Mouse (Mus musculus) stomach, postnatal 0 days (tissue): ENCODE measurements around the gene Tnrc6b. TPM values are rescaled to one million over a fixed set of nuclear protein-coding genes. Genes with fewer than 3 reads are reported as not detected.
A peak's percentile ranks its signal among the peaks of the same experiment; 100 is the strongest.

ENCODE experiments used
- ATAC-seq: fragments of 200-750 bp; cut with Nextera tagmentation; 2 replicates; pipeline ENCODE4 v1.8.0; 2017; ENCODE audit not compliant: low FRiP score, low TSS enrichment
- DNase-seq: peaks from one replicate; pipeline ENCODE4 v3.0.0-alpha.2; 2016; ENCODE audit warnings: low spot score
- H3K27ac ChIP-seq: fragments of 300-500 bp; sonication (generic); replicated peaks from 2 replicates; pipeline ENCODE4 v1.5.1; 2014; ENCODE audit warnings: mild to moderate bottlenecking, control low read depth
- H3K27me3 ChIP-seq: fragments of 300-500 bp; sonication (generic); 2 replicates; pipeline ENCODE4 v1.6.1; 2014; ENCODE audit warnings: low read length; ENCODE audit not compliant: control insufficient read depth, insufficient read depth
- H3K36me3 ChIP-seq: fragments of 300-500 bp; sonication (generic); 2 replicates; pipeline ENCODE4 v1.6.1; 2014; ENCODE audit warnings: low read length, mixed read lengths; ENCODE audit not compliant: control insufficient read depth, insufficient read depth
- H3K4me1 ChIP-seq: fragments of 300-500 bp; sonication (generic); replicated peaks from 2 replicates; pipeline ENCODE4 v1.6.1; 2014; ENCODE audit warnings: antibody characterized with exemption; ENCODE audit not compliant: control insufficient read depth, insufficient read depth
- H3K4me2 ChIP-seq: fragments of 300-500 bp; sonication (generic); replicated peaks from 2 replicates; pipeline ENCODE4 v1.6.1; 2014; ENCODE audit warnings: low read depth, mild to moderate bottlenecking, control low read depth, moderate library complexity
- H3K4me3 ChIP-seq: fragments of 300-500 bp; sonication (generic); 2 replicates; pipeline ENCODE4 v1.5.1; 2014; ENCODE audit warnings: low read depth, low read length, control low read depth
- H3K9ac ChIP-seq: fragments of 300-500 bp; sonication (generic); 2 replicates; pipeline ENCODE4 v1.6.1; 2014; ENCODE audit warnings: mild to moderate bottlenecking, low read length, control low read depth, mixed read lengths
- H3K9me3 ChIP-seq: fragments of 300-500 bp; sonication (generic); 2 replicates; pipeline ENCODE4 v1.6.1; 2016; ENCODE audit warnings: low read length; ENCODE audit not compliant: control insufficient read depth
- CTCF ChIP-seq: IDR thresholded peaks from 2 replicates; pipeline ENCODE4 v1.5.1; 2016; ENCODE audit warnings: antibody characterized with exemption, low read depth, mild to moderate bottlenecking, moderate library complexity
- EP300 ChIP-seq: optimal IDR thresholded peaks from 2 replicates; pipeline ENCODE3; 2016; ENCODE audit warnings: antibody characterized with exemption
- WGBS: fragments of 180-500 bp; shearing (Covaris S2); extraction: QIAGEN DNeasy Blood & Tissue Kit; methylation state at CpG from one replicate; pipeline ENCODE4 v1.1.7; 2014; 5-methylcytosine and 5-hydroxymethylcytosine counted together
- polyA plus RNA-seq: library from polyadenylated mRNA; unstranded; fragments of >200 nt; fragmentation: Nextera tagmentation; extraction: Ambion mirVana; gene quantifications from 2 replicates; pipeline ENCODE4 v1.2.1, GENCODE M21; 2015

Gene Tnrc6b
- polyA plus RNA-seq, 1 experiment from 2014 or later: 8.5 TPM

- ATAC-seq: no peak
Measured at GRCm38 (mm10) chr15:80694125-80694910, 16.8 kb upstream of the Tnrc6b start.

GRCm38 (mm10) chr15:80697564-80697963, 13.5 kb upstream of the Tnrc6b start:
- H3K36me3 ChIP-seq: no peaks in the 10 kb centered on the region; the same call in 1 of the 2 replicates
- TF ChIP-seq EP300: no peak
- TF ChIP-seq CTCF: no peak
- DNase-seq (no peak), ATAC-seq (no peak)
- 40% methylated on average over 5 of the region's 5 CpGs for WGBS
- no peak overlapping the region for H3K9ac ChIP-seq
- H3K4me2 ChIP-seq: no peak overlapping the region
- H3K27ac ChIP-seq: no peak overlapping the region
- H3K4me3 ChIP-seq: no peak overlapping the region
- H3K4me1 ChIP-seq: 0 out of 2 replicates have a peak, but pooled peaks cover 3% of the 10 kb centered on the region
- no peaks in the 10 kb centered on the region for H3K27me3 ChIP-seq
- H3K9me3 ChIP-seq: no peaks in the 10 kb centered on the region

More at GRCm38 (mm10) chr15:80694125-80694910, 16.8 kb upstream of the Tnrc6b start:
- H3K4me2 ChIP-seq: no peak overlapping the region
- H3K36me3 ChIP-seq: no peaks in the 10 kb centered on the region
- H3K27ac ChIP-seq: no peak overlapping the region
- H3K4me1 ChIP-seq: 0 out of 2 replicates have a peak, but pooled peaks cover 3% of the 10 kb centered on the region
- no peak overlapping the region for H3K4me3 ChIP-seq
- peak; percentile 66 for DNase-seq
- no peaks in the 10 kb centered on the region for H3K27me3 ChIP-seq
- TF ChIP-seq EP300 (no peak), CTCF (peak; percentile 88)
- no peak overlapping the region; the same call in 1 of the 2 replicates for H3K9ac ChIP-seq
- H3K9me3 ChIP-seq: no peaks in the 10 kb centered on the region
- WGBS: 28% methylated on average over 11 of the region's 11 CpGs

DNA sequence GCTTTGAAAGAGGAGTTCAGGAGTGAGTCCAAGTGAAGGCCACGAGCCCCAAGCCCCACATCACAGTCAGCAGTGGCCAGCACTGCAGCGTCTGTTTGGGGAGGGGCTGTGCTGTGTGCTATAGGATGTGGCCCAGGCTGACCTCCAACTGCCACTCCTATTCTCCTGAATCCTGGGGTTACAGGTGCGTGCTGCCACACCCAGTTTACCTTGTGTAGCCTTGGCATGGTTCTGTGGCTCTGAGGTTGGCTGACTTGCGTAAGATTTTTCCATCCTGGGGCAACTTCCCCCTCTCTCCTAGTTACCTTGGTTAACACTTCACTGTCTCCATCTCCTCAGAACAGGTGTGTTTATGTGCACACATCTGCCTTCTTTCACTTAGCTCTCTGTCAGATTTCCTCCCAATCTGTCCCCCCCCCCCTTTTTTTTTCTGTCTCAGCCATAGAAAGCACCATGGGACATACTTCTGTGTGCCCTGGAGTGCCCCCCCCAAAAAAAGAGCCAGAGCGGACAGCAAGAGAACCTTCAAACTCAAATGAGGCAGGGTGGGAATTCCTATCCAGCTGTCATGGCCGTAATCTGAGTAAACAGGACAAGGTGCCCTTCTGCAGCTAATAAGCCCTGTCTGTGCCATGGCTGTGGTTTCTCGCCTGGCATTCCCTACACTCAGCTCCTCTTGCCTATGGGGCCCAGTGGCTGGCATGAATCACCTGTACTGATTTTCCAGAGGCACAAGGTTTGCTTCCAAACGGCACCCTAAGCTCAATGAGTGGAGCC, 9.4 kb upstream of the Tnrc6b start:
- peak; percentile 66 for DNase-seq

GRCm38 (mm10) chr15:80702910-80703309, 8.2 kb upstream of the Tnrc6b start:
- H3K4me3 ChIP-seq: no peak overlapping the region
- no peak for TF ChIP-seq EP300
- no peak for TF ChIP-seq CTCF
- peaks cover 4% of the 10 kb centered on the region; the same call in 1 of the 2 replicates for H3K4me1 ChIP-seq
- ATAC-seq (no peak), DNase-seq (no peak)
- no peaks in the 10 kb centered on the region; the same call in 1 of the 2 replicates for H3K36me3 ChIP-seq
- H3K9me3 ChIP-seq: no peaks in the 10 kb centered on the region
- no peak overlapping the region for H3K4me2 ChIP-seq
- no peaks in the 10 kb centered on the region for H3K27me3 ChIP-seq
- H3K27ac ChIP-seq: no peak overlapping the region
- no peak overlapping the region for H3K9ac ChIP-seq
- WGBS: 67% methylated on average over 5 of the region's 5 CpGs

More for the DNA sequence above, 9.4 kb upstream of the Tnrc6b start:
- no peak for TF ChIP-seq CTCF
- TF ChIP-seq EP300: no peak
- Histone ChIP-seq H3K27me3 (no peaks in the 10 kb centered on the region), H3K4me1 (no peaks in the 10 kb centered on the region; the same call in 1 of the 2 replicates), H3K4me2 (no peak overlapping the region), H3K27ac (no peak overlapping the region), H3K9ac (no peak overlapping the region), H3K4me3 (no peak overlapping the region), H3K36me3 (no peaks in the 10 kb centered on the region; the same call in 1 of the 2 replicates), H3K9me3 (no peaks in the 10 kb centered on the region)
- WGBS: 51% methylated on average over 8 of the region's 8 CpGs
- ATAC-seq: peak; percentile 73

GRCm38 (mm10) chr15:80703495-80703894, 7.6 kb upstream of the Tnrc6b start:
- Histone ChIP-seq H3K27me3 (no peaks in the 10 kb centered on the region), H3K4me1 (peaks cover 4% of the 10 kb centered on the region; the same call in 1 of the 2 replicates), H3K27ac (no peak overlapping the region), H3K9me3 (no peaks in the 10 kb centered on the region), H3K4me2 (no peak overlapping the region), H3K9ac (no peak overlapping the region), H3K36me3 (no peaks in the 10 kb centered on the region; the same call in 1 of the 2 replicates), H3K4me3 (no peak overlapping the region)
- DNase-seq (no peak), ATAC-seq (no peak)
- 69% methylated on average over 2 of the region's 2 CpGs for WGBS
- TF ChIP-seq CTCF (no peak), EP300 (no peak)
